Mouse (Mus musculus) kidney, embryonic 16.5 days (tissue): Measurements from ENCODE around the gene Gm45716. TPM values are rescaled to one million over a fixed set of nuclear protein-coding genes. Genes with fewer than 3 reads are reported as not detected.

Experiments
- ATAC-seq: fragments of 200-750 bp; cut with Nextera tagmentation; 2 replicates; pipeline ENCODE4 v1.8.0; 2017; ENCODE audit warnings: moderate TSS enrichment; ENCODE audit not compliant: low FRiP score, low TSS enrichment
- H3K27ac ChIP-seq: fragments of 300-500 bp; sonication (generic); 2 replicates; pipeline ENCODE4 v1.5.1; 2014; ENCODE audit warnings: low read length
- H3K27me3 ChIP-seq: fragments of 300-500 bp; sonication (generic); 2 replicates; pipeline ENCODE4 v1.6.1; 2014; ENCODE audit warnings: low read length, control low read depth, mixed read lengths; ENCODE audit not compliant: insufficient read depth
- H3K36me3 ChIP-seq: fragments of 300-500 bp; sonication (generic); 2 replicates; pipeline ENCODE4 v1.6.1; 2014; ENCODE audit warnings: low read length, control low read depth, mixed read lengths; ENCODE audit not compliant: insufficient read depth
- H3K4me1 ChIP-seq: fragments of 300-500 bp; sonication (generic); 2 replicates; pipeline ENCODE4 v1.6.1; 2014; ENCODE audit warnings: low read length, control low read depth, mixed read lengths; ENCODE audit not compliant: insufficient read depth
- H3K4me2 ChIP-seq: fragments of 300-500 bp; sonication (generic); replicated peaks from 2 replicates; pipeline ENCODE4 v1.6.1; 2014; ENCODE audit warnings: low read depth, low read length
- H3K4me3 ChIP-seq: fragments of 300-500 bp; sonication (generic); 2 replicates; pipeline ENCODE4 v1.5.1; 2014; ENCODE audit warnings: mild to moderate bottlenecking, low read length
- H3K9ac ChIP-seq: fragments of 300-500 bp; sonication (generic); replicated peaks from 2 replicates; pipeline ENCODE4 v1.6.1; 2014; ENCODE audit warnings: low read length
- H3K9me3 ChIP-seq: fragments of 300-500 bp; sonication (generic); 2 replicates; pipeline ENCODE4 v1.6.1; 2016; ENCODE audit warnings: low read length, control low read depth
- WGBS: fragments of 180-500 bp; shearing (Covaris S2); extraction: QIAGEN DNeasy Blood & Tissue Kit; methylation state at CpG from one replicate; pipeline ENCODE4 v1.1.7; 2014; 5-methylcytosine and 5-hydroxymethylcytosine counted together
- polyA plus RNA-seq: library from polyadenylated mRNA; unstranded; fragments of >200 nt; fragmentation: Nextera tagmentation; extraction: Ambion mirVana; gene quantifications from 2 replicates; pipeline ENCODE4 v1.2.1, GENCODE M21; 2015

Gene Gm45716
- polyA plus RNA-seq, 1 experiment from 2014 or later: 6.7 TPM

DNA sequence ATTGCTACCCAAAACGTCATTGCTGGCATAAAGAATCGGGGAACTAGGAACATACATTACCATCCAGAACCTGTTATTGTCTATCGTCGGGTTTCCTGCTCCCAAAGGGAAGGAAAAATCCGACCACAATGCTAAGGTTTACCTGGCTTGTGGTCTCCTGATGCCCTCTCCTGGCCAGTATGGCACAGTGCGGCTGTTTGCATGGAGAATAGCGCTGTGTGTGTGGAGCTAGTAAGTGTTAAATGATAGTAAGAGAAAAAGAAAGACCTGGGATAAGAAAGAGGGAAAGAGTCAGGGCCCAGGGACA is 17.5 kb upstream of the Gm45716 start:
- H3K9ac ChIP-seq: 0 out of 2 replicates have a peak overlapping the region, but pooled peaks have one; percentile 25
- H3K4me1 ChIP-seq: no peaks in the 10 kb centered on the region
- peak overlapping the region; percentile 58 for H3K4me2 ChIP-seq
- peak overlapping the region; percentile 37 for H3K4me3 ChIP-seq
- no peaks in the 10 kb centered on the region for H3K36me3 ChIP-seq
- ATAC-seq: peak; percentile 85
- WGBS: 1% methylated on average over 7 of the region's 7 CpGs
- H3K9me3 ChIP-seq: no peaks in the 10 kb centered on the region
- H3K27ac ChIP-seq: no peak overlapping the region
- no peaks in the 10 kb centered on the region for H3K27me3 ChIP-seq

- no peaks in the 10 kb centered on the region for H3K27me3 ChIP-seq
- H3K36me3 ChIP-seq: no peaks in the 10 kb centered on the region
- no peaks in the 10 kb centered on the region for H3K4me1 ChIP-seq
- no peak for ATAC-seq
- H3K9ac ChIP-seq: no peak overlapping the region
- WGBS: 89% methylated on average over 6 of the region's 6 CpGs
- no peak overlapping the region for H3K27ac ChIP-seq
- H3K4me3 ChIP-seq: no peak overlapping the region
- H3K4me2 ChIP-seq: no peak overlapping the region
- no peaks in the 10 kb centered on the region for H3K9me3 ChIP-seq
These were observed 15.2 kb upstream of the Gm45716 start for GRCm38 (mm10) chr11:90172331-90172730.

DNA sequence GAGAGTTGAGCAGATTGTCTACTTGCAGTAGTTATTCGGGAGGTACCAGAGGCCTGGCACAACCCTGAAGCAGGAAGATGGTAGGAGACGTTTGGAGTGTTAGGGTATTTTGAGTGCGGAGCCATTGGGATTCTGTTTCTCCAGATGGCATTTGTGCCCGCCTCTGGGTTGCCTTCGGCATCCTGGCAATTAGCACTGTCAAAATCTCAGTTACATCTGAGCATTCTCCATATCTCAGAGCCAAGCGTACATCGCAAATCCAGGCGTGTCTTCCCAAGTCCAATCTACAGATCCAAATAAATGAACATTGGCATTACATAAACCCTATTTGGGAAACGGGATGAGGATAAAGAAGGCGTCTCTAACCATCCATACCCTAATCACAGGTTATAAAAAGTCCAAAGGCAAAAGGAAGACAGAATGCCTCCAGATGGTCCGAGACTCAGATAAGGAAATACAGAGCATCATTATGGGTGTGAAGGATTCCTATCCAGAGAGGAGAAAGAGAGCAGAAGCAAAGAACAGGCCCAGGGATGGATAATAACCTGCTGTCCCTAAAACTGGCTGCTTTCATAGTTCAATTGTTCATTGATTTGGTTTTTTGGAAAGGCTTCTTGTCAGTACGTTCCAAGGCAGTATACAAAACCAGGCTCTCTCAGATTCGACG is 11.7 kb upstream of the Gm45716 start:
- 92% methylated on average over 14 of the region's 14 CpGs for WGBS
- H3K36me3 ChIP-seq: no peaks in the 10 kb centered on the region
- no peak overlapping the region for H3K4me2 ChIP-seq
- H3K4me3 ChIP-seq: no peak overlapping the region
- H3K9me3 ChIP-seq: no peaks in the 10 kb centered on the region
- no peak overlapping the region for H3K27ac ChIP-seq
- no peaks in the 10 kb centered on the region for H3K4me1 ChIP-seq
- H3K9ac ChIP-seq: no peak overlapping the region
- H3K27me3 ChIP-seq: no peaks in the 10 kb centered on the region
- no peak for ATAC-seq

DNA sequence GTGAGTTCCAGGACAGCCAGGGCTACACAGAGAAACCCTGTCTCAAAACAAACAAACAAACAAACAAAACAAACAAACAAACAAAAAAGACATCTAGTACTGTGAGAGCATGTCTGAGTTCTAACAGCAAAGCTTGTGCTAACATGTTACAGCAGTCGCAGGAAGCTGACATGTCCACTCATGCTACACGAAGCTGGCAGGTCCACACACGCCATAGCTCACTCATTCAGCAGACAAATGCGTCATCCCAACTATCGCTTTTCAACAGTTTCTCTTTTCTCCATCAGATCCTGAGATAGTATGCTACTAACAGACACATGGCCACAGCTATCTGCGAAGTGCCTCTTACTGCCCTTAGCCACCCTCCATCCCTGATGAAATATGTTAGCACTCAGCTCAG is 10.1 kb upstream of the Gm45716 start:
- Histone ChIP-seq H3K27ac (no peak overlapping the region), H3K36me3 (no peaks in the 10 kb centered on the region), H3K9ac (no peak overlapping the region), H3K4me1 (no peaks in the 10 kb centered on the region), H3K4me2 (no peak overlapping the region), H3K27me3 (no peaks in the 10 kb centered on the region), H3K4me3 (no peak overlapping the region), H3K9me3 (no peaks in the 10 kb centered on the region)
- 91% methylated on average over 6 of the region's 6 CpGs for WGBS
- ATAC-seq: no peak

- Histone ChIP-seq H3K27ac (no peak overlapping the region), H3K9ac (no peak overlapping the region), H3K9me3 (no peaks in the 10 kb centered on the region), H3K27me3 (no peaks in the 10 kb centered on the region), H3K4me1 (no peaks in the 10 kb centered on the region), H3K4me3 (no peak overlapping the region), H3K36me3 (no peaks in the 10 kb centered on the region), H3K4me2 (no peak overlapping the region)
- ATAC-seq: no peak
- WGBS: 18% methylated on average over 2 of the region's 2 CpGs
These were observed 4.1 kb upstream of the Gm45716 start for GRCm38 (mm10) chr11:90183361-90183760.

DNA sequence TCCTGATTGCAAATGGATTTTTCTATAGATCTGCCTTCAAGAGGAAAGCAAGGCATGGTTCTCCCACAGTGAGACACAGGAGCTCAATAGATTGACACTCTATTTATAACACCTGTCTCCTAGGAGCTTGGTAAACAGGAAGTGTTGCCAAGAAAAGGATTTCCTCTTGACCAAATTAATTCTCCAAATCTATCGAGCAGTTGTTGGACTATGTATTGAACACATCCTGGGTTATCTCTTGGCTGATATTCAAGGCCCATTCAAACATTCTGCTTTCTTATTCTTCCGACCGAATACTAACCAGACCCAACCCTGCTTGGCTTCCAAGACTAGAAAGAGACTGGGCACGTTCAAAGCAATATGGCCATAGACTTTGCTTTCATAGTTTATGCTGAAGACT is 2.7 kb upstream of the Gm45716 start:
- Histone ChIP-seq H3K9ac (no peak overlapping the region), H3K9me3 (no peaks in the 10 kb centered on the region), H3K36me3 (no peaks in the 10 kb centered on the region), H3K27me3 (no peaks in the 10 kb centered on the region), H3K4me2 (no peak overlapping the region), H3K27ac (no peak overlapping the region), H3K4me1 (no peaks in the 10 kb centered on the region), H3K4me3 (no peak overlapping the region)
- no peak for ATAC-seq
- WGBS: 82% methylated on average over 4 of the region's 4 CpGs

- 93% methylated on average over 3 of the region's 3 CpGs for WGBS
- no peak for ATAC-seq
- H3K27ac ChIP-seq: no peak overlapping the region
- no peaks in the 10 kb centered on the region for H3K4me1 ChIP-seq
- no peak overlapping the region for H3K9ac ChIP-seq
- no peak overlapping the region for H3K4me2 ChIP-seq
- H3K9me3 ChIP-seq: peaks cover 5% of the 10 kb centered on the region; the same call in 1 of the 2 replicates
- no peak overlapping the region for H3K4me3 ChIP-seq
- H3K27me3 ChIP-seq: no peaks in the 10 kb centered on the region
- H3K36me3 ChIP-seq: no peaks in the 10 kb centered on the region
These were observed 2.7 kb downstream of the Gm45716 start for GRCm38 (mm10) chr11:90190156-90190555.

DNA sequence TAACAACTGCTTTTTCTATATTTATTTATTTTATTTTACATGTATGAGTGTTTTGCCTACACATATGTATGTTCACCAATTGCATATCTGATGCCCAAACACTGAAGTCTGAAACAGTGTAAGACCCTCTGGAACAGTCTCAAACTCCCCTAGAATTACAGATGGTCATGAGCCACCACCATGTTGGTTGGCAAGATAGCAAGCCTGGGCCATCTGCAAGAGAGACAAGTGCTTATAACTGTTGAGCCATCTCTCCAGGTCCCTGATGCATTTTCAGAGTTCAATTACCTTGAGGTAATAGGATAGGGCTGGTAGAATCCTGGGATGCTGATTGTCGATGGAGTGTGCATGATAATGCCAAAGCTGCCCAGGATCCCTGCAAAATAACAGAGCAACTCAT is 7.5 kb downstream of the Gm45716 start:
- H3K9me3 ChIP-seq: peaks cover 5% of the 10 kb centered on the region; the same call in 1 of the 2 replicates
- no peak for ATAC-seq
- 55% methylated on average over 1 of the region's 1 CpGs for WGBS
- no peaks in the 10 kb centered on the region for H3K36me3 ChIP-seq
- no peaks in the 10 kb centered on the region for H3K27me3 ChIP-seq
- no peak overlapping the region for H3K4me2 ChIP-seq
- H3K9ac ChIP-seq: no peak overlapping the region
- H3K27ac ChIP-seq: no peak overlapping the region
- no peaks in the 10 kb centered on the region for H3K4me1 ChIP-seq
- H3K4me3 ChIP-seq: no peak overlapping the region

GRCm38 (mm10) chr11:90195756-90196520 is 8.5 kb downstream of the Gm45716 start:
- Histone ChIP-seq H3K4me1 (no peaks in the 10 kb centered on the region), H3K4me2 (no peak overlapping the region), H3K4me3 (no peak overlapping the region), H3K9me3 (peaks cover 5% of the 10 kb centered on the region; the same call in 1 of the 2 replicates), H3K9ac (no peak overlapping the region), H3K27ac (no peak overlapping the region), H3K36me3 (no peaks in the 10 kb centered on the region), H3K27me3 (no peaks in the 10 kb centered on the region)
- 77% methylated on average over 11 of the region's 11 CpGs for WGBS
- no peak for ATAC-seq

DNA sequence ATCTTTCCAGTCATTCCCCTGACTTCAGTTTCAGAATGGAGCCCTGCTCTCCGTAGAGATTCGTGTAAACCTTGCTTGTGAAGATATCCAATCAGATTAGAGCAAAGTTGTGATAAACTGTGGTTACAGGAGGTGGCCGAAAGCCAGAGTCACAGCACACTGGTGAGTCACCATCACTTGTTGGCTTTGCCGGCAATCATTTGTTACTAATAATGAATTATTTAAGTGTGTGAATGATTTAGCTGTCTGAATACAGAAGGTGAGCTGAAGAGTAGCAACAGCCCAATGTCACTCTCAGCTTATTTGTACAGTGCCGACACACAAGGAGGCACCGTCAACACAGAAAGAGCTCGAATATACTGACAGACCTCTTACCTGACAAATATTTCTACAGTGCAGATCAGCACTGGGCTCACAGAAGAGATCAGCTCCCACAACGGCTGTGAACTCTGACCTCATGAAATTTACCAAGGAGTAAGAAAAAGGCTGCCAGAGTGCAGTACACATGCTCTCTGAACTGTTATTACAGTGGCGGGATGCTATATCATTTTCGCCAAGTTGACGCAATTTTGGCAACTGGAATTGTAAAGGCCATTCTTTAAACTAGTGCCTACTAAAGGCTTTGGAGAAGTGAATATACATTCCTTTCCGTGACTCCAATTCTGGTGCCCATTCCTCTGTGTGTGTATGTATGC is 9.2 kb downstream of the Gm45716 start:
- no peaks in the 10 kb centered on the region for H3K27me3 ChIP-seq
- H3K4me2 ChIP-seq: no peak overlapping the region
- no peak overlapping the region for H3K4me3 ChIP-seq
- H3K9me3 ChIP-seq: peaks cover 5% of the 10 kb centered on the region; the same call in 1 of the 2 replicates
- no peak overlapping the region for H3K9ac ChIP-seq
- no peak overlapping the region for H3K27ac ChIP-seq
- no peak for ATAC-seq
- H3K36me3 ChIP-seq: no peaks in the 10 kb centered on the region
- 67% methylated on average over 12 of the region's 12 CpGs for WGBS
- no peaks in the 10 kb centered on the region for H3K4me1 ChIP-seq
